Mouse (Mus musculus): ENCODE results near the gene Platr17.

- TF ChIP-seq CTCF (IDR thresholded peaks at IDR 0.05; ENCODE audit: low read depth, low read length) (no peak), TAL1 (conservative IDR thresholded peaks at IDR 0.05; ENCODE audit: low read depth, low read length) (no peak), POLR2AphosphoS5 (IDR thresholded peaks at IDR 0.05; ENCODE audit: insufficient replicate concordance, low read depth, low read length) (no peak), GATA1 (IDR thresholded peaks at IDR 0.05; ENCODE audit: borderline replicate concordance, low read length) (no peak), GATA2 (IDR thresholded peaks at IDR 0.05; ENCODE audit: borderline replicate concordance, low read depth, low read length) (no peak)
Measured at GRCm38 (mm10) chr17:33902079-33902478, 2.9 kb upstream of the Platr17 start.
